Mouse (Mus musculus) CH12.LX (cell line): ENCODE results near the gene Gm20498. TPM values are rescaled to one million over a fixed set of nuclear protein-coding genes. Genes with fewer than 3 reads are reported as not detected.

Experiments used
- DNase-seq: peaks from one replicate; pipeline ENCODE4 v3.0.0-alpha.2; 2013; ENCODE audit errors: extremely low read depth
- H3K27ac ChIP-seq: 2 replicates; pipeline ENCODE4 v1.5.1; 2012; ENCODE audit warnings: low read depth, mild to moderate bottlenecking, control low read depth, moderate library complexity; ENCODE audit not compliant: insufficient read depth
- H3K27me3 ChIP-seq: replicated peaks from 2 replicates; pipeline ENCODE3; 2012; ENCODE audit warnings: inconsistent platforms
- H3K36me3 ChIP-seq, 2 experiments: replicated peaks in 1 of 2; 2 replicates each; pipeline versions ENCODE3 to v1.6.1; 2012; ENCODE audit warnings: inconsistent platforms in 1 of 2, low read length in 1 of 2, mild to moderate bottlenecking in 1 of 2, mixed read lengths in 1 of 2, moderate library complexity in 1 of 2; ENCODE audit not compliant: control insufficient read depth in 1 of 2, insufficient read depth in 1 of 2
- H3K4me1 ChIP-seq, 2 experiments: 2 replicates each; pipeline ENCODE4 v1.6.1; 2012; ENCODE audit warnings: inconsistent platforms in 1 of 2, moderate library complexity in 1 of 2; ENCODE audit not compliant: insufficient read depth in 2 of 2, control insufficient read depth in 1 of 2
- H3K4me2 ChIP-seq: 2 replicates; pipeline ENCODE4 v1.6.1; 2012; ENCODE audit warnings: low read depth, mild to moderate bottlenecking, control low read depth; ENCODE audit not compliant: poor library complexity, insufficient read depth, severe bottlenecking
- H3K4me3 ChIP-seq, 3 experiments: fragments of 150-350 bp in 1 of 3; sonication (generic) in 1 of 3; replicated peaks in 1 of 3; 2 replicates each; pipeline versions ENCODE3 to v1.5.1; 2011 to 2012; ENCODE audit warnings: low read depth in 2 of 3, low read length in 2 of 3, mild to moderate bottlenecking in 2 of 3, moderate library complexity in 2 of 3, control low read depth in 1 of 3, improper control_type of control experiment in 1 of 3, inconsistent platforms in 1 of 3, mixed read lengths in 1 of 3; ENCODE audit not compliant: poor library complexity in 1 of 3
- H3K79me2 ChIP-seq: replicated peaks from 2 replicates; pipeline ENCODE4 v1.6.1; 2012; ENCODE audit warnings: mild to moderate bottlenecking, moderate library complexity; ENCODE audit not compliant: control insufficient read depth, poor library complexity, insufficient read depth, severe bottlenecking; ENCODE audit errors: extremely low read depth
- H3K9ac ChIP-seq: 2 replicates; pipeline ENCODE4 v1.6.1; 2012; ENCODE audit warnings: low read depth, mild to moderate bottlenecking, control low read depth, moderate library complexity; ENCODE audit not compliant: insufficient read depth
- H3K9me3 ChIP-seq: replicated peaks from 2 replicates; pipeline ENCODE3; 2012; ENCODE audit warnings: low read length, inconsistent platforms, mixed read lengths
- CHD2 ChIP-seq: IDR thresholded peaks from 2 replicates; pipeline ENCODE4 v1.6.1; 2011; ENCODE audit warnings: low read length, improper control_type of control experiment
- CTCF ChIP-seq, 2 experiments: IDR thresholded peaks in 1 of 2; conservative IDR thresholded peaks in 1 of 2; 2 replicates each; pipeline ENCODE4 v1.5.1; 2011 to 2012; ENCODE audit warnings: low read depth in 2 of 2, low read length in 2 of 2, improper control_type of control experiment in 1 of 2, inconsistent platforms in 1 of 2, mild to moderate bottlenecking in 1 of 2, moderate library complexity in 1 of 2
- E2F4 ChIP-seq: IDR thresholded peaks from 2 replicates; pipeline ENCODE4 v1.6.1; 2011; ENCODE audit warnings: low read depth, low read length, improper control_type of control experiment; ENCODE audit not compliant: insufficient replicate concordance
- ELF1 ChIP-seq: IDR thresholded peaks from 2 replicates; pipeline ENCODE4 v1.6.1; 2014; ENCODE audit warnings: low read depth, mild to moderate bottlenecking, inconsistent platforms, low read length, improper control_type of control experiment
- EP300 ChIP-seq: IDR thresholded peaks from 2 replicates; pipeline ENCODE4 v1.6.1; 2011; ENCODE audit warnings: low read length, improper control_type of control experiment
- GABPA ChIP-seq: IDR thresholded peaks from 2 replicates; pipeline ENCODE4 v1.6.1; 2012; ENCODE audit warnings: low read depth, low read length, improper control_type of control experiment, inconsistent platforms; ENCODE audit not compliant: insufficient replicate concordance
- IRF4 ChIP-seq: IDR thresholded peaks from 2 replicates; pipeline ENCODE4 v1.6.1; 2014; ENCODE audit warnings: low read depth, mild to moderate bottlenecking, inconsistent platforms, low read length, improper control_type of control experiment
- KAT2A ChIP-seq: IDR thresholded peaks from 2 replicates; pipeline ENCODE4 v1.6.1; 2012; ENCODE audit warnings: low read length, improper control_type of control experiment, inconsistent platforms; ENCODE audit not compliant: insufficient replicate concordance
- MAFK ChIP-seq: IDR thresholded peaks from 2 replicates; pipeline ENCODE4 v1.6.1; 2011; ENCODE audit warnings: low read length, improper control_type of control experiment; ENCODE audit not compliant: insufficient replicate concordance
- NELFE ChIP-seq: IDR thresholded peaks from 2 replicates; pipeline ENCODE4 v1.6.1; 2011; ENCODE audit warnings: low read depth, low read length, improper control_type of control experiment
- NRF1 ChIP-seq: IDR thresholded peaks from 2 replicates; pipeline ENCODE4 v1.6.1; 2014; ENCODE audit warnings: low read depth, mild to moderate bottlenecking, inconsistent platforms, low read length, improper control_type of control experiment, moderate library complexity
- RCOR1 ChIP-seq: conservative IDR thresholded peaks from 2 replicates; pipeline ENCODE4 v1.6.1; 2012; ENCODE audit warnings: low read depth, mild to moderate bottlenecking, inconsistent platforms, low read length, improper control_type of control experiment
- SIN3A ChIP-seq: IDR thresholded peaks from 2 replicates; pipeline ENCODE4 v1.6.1; 2012; ENCODE audit warnings: low read length, improper control_type of control experiment, inconsistent platforms
- USF2 ChIP-seq: conservative IDR thresholded peaks from 2 replicates; pipeline ENCODE4 v1.6.1; 2011; ENCODE audit warnings: low read depth, low read length, improper control_type of control experiment
- ZC3H11A ChIP-seq: IDR thresholded peaks from 2 replicates; pipeline ENCODE4 v1.6.1; 2012; ENCODE audit warnings: low read depth, mild to moderate bottlenecking, inconsistent platforms, low read length, improper control_type of control experiment
- ZNF384 ChIP-seq: IDR thresholded peaks from 2 replicates; pipeline ENCODE4 v1.6.1; 2012; ENCODE audit warnings: low read depth, low read length, improper control_type of control experiment, inconsistent platforms
- dilution Hi-C: fragments of 300-500 bp; cut with MboI; formaldehyde crosslinking; loops from 2 replicates; pipeline ENCODE4 v1.14.3; 2020; ENCODE audit warnings: low sequenced_read_pairs; ENCODE audit not compliant: extremely low pct_unique_long_range_greater_than_20kb, extremely low pct_ligation_motif_present
- in situ Hi-C: fragments of 300-500 bp; cut with MboI; formaldehyde crosslinking; loops from 3 replicates; pipeline ENCODE4 v1.14.3; 2019; ENCODE audit warnings: low sequenced_read_pairs, low pct_ligation_motif_present, low pct_unique_long_range_greater_than_20kb, mixed read lengths
- polyA plus RNA-seq: library from polyadenylated mRNA; unstranded; fragments of >175 nt; gene quantifications from 2 replicates; pipeline ENCODE4 v1.2.1, GENCODE M21; 2012; ENCODE audit warnings: low read depth; ENCODE audit not compliant: insufficient read length
- total RNA-seq, 2 experiments: library from RNA; depleted of rRNA; stranded (reverse); fragments of 300-350 nt in 1 of 2; fragments of >200 nt in 1 of 2; gene quantifications; 2 replicates each; pipeline ENCODE4 v1.2.3; 2012 to 2014

Gene Gm20498
- total and polyA plus RNA-seq, 3 experiments: 25.7 to 52.2 (median 32.6) TPM

- H3K36me3 ChIP-seq: no peaks in the 10 kb centered on the region
- dilution Hi-C loops (no loop called here), in situ Hi-C loops (no loop called here)
- no peaks in the 10 kb centered on the region for H3K27me3 ChIP-seq
- TF ChIP-seq E2F4 (no peak), EP300 (no peak), NRF1 (no peak), NELFE (no peak), USF2 (no peak), SIN3A (no peak), RCOR1 (no peak), KAT2A (no peak), MAFK (no peak), CTCF (conservative IDR thresholded peaks at IDR 0.05 in 1 of 2, IDR thresholded peaks at IDR 0.05 in 1 of 2; ENCODE audit: low read depth in 2 of 2, low read length in 2 of 2) (no peak), ZNF384 (no peak), GABPA (no peak), CHD2 (no peak), IRF4 (no peak), ELF1 (no peak)
- H3K79me2 ChIP-seq: no peaks in the 10 kb centered on the region
- H3K4me1 ChIP-seq: no peaks in the 10 kb centered on the region
- H3K4me3 ChIP-seq: no peak within 1 kb of the TSS
- no peak within 1 kb of the TSS for H3K27ac ChIP-seq
- no peaks in the 10 kb centered on the region for H3K9me3 ChIP-seq
- DNase-seq: no peak
- no peak within 1 kb of the TSS for H3K4me2 ChIP-seq
- no peak within 1 kb of the TSS for H3K9ac ChIP-seq
Measured at GRCm38 (mm10) chr12:81332875-81333421, 199.8 kb downstream of the Gm20498 start, which contains the start of gene Slc8a3. Gene Slc8a3, minus strand, starts transcription at chr12:81333180.

- H3K9ac ChIP-seq: no peak overlapping the region
- dilution Hi-C loops (no loop called here), in situ Hi-C loops (no loop called here)
- no peak for DNase-seq
- no peaks in the 10 kb centered on the region for H3K79me2 ChIP-seq
- no peak overlapping the region for H3K4me2 ChIP-seq
- H3K9me3 ChIP-seq: no peaks in the 10 kb centered on the region
- no peak overlapping the region for H3K4me3 ChIP-seq
- H3K27me3 ChIP-seq: peaks cover 2% of the 10 kb centered on the region
- no peak for TF ChIP-seq IRF4
- TF ChIP-seq ZC3H11A: no peak
- H3K27ac ChIP-seq: no peak overlapping the region
- H3K4me1 ChIP-seq: no peaks in the 10 kb centered on the region
- no peaks in the 10 kb centered on the region for H3K36me3 ChIP-seq
Measured at GRCm38 (mm10) chr12:81331937-81332874, 200.5 kb downstream of the Gm20498 start.
